Mouse (Mus musculus) thymus, postnatal 10 days (tissue): ENCODE measurements at regions not wholly inside any gene's neighbourhood (a gene's known extent, or its start where the extent isn't known, plus 50 kb on each side); places are given as distances from the start of the nearest gene placed in this dataset.
"Not testable (repeated sequence)": the region's sequence is repeated elsewhere in the genome, so short reads cannot be mapped to it uniquely, and the experiment has no call there.

Experiments
- DNase-seq, 2 experiments: peaks; one replicate each; pipeline ENCODE4 v3.0.0; 2021; ENCODE audit warnings: low spot score in 2 of 2

DNA sequence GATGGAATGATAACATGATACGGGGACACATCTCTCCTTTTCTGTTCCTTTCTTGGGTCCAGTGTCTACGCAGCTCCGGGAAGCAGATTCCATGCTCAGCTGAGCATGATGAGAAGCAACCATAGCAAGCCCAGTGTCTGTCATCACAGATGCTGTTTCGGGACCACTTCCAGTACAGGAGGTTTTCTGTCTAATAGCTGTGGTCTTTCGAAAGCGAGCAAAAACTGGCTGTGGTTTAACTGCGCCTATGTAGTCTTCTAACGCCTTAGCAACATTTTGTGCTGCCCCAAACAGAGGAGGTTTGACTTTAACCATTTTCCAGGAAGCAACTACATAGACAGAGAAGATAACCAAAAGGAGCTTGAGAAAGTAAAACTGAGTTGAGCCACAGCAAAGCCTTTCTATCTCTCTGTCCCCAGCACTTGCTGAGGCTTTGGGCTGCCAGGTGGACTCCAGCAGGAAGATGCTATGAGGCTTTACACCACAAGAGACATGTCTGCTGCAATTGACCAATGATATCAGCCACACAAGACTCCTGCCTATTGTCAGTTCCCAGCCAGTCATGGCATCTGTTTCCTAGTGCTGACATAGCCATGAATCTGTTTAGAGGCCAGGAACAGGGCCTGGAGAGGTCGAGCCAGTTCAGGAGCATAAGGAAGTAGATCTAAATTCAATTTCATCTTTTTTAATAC lies 95.1 kb downstream of the Stard3nl start:
- DNase-seq, result not testable (repeated sequence)

DNA sequence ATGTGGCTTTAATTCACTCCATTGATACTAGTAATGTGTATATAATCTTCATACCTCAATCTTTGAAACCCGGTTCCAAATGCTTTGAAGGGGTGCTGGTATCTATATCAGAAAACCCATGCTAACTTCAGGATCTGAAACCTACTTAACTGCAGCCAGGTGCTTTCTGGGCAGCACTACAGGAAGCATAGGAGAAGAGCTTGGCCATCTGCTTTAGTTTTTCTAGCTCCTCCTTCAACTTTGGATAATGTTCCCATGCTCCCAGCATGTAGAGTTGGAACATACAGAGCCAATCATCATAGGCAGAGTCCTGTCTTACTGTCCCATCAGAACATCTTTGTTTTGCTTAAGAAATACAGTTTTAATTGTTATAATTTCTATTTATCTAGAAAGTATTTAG lies 99.3 kb downstream of the Stard3nl start:
- DNase-seq, result no peak

DNA sequence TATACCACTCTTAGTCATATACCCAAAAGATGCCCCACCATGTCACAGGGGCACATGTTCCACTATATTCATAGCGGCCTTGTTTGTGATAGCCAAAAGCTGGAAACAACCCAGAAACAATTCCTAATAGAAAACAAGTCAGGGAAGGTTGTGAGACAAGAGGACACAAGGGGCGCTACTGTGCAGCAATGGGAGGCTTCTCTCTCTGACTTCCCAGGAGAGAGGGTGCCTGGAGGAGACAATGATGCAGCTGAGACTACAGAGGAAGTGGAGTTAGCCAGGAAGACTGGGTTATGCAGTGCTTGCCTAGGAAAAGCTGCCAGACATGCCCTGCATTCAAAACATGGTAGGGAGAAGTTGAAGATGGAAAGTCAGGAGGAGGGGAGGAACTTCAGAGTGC lies 102.6 kb downstream of the Stard3nl start:
- no peak for DNase-seq

DNA sequence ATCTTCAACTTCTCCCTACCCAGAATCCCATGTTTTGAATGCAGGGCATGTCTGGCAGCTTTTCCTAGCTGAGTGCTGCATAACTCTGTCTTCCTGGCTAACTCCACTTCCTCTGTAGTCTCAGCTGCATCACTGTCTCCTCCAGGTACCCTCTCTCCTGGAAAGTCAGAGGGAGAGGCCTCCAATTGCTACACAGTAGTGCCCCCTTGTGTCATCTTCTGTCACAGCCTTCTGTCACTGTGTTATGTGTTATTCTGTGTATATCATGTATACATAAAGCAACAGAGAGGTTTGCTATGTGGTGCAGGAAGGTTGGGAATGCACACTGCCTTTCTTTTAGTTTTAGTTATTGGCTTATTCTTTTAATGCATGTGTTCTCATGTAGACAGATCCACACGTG lies 112.4 kb downstream of the Stard3nl start:
- DNase-seq, result peak in 1 of 2 experiments; percentile 22

DNA sequence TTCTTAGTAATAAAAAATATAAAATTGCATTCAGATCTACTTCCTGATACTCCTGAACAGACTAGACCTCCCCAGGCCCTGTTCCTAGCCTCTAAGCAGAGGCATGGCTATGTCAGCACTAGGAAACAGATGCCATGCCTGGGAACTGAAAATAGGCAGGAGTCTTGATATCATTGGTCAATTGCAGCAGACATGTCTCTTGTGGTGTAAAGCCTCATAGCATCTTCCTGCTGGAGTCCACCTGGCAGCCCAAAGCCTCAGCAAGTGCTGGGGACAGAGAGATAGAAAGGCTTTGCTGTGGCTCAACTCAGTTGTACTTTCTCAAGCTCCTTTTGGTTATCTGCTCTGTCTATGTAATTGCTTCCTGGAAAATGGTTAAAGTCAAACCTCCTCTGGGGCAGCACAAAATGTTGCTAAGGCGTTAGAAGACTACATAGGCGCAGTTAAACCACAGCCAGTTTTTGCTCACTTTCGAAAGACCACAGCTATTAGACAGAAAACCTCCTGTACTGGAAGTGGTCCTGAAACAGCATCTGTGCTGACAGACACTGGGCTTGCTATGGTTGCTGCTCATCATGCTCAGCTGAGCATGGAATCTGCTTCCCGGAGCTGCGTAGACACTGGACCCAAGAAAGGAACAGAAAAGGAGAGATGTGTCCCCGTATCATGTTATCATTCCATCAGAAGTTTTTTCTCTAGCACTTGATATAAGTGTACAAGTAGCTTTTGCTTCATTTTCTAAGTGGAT lies 122.9 kb downstream of the Stard3nl start:
- not testable (repeated sequence) for DNase-seq

DNA sequence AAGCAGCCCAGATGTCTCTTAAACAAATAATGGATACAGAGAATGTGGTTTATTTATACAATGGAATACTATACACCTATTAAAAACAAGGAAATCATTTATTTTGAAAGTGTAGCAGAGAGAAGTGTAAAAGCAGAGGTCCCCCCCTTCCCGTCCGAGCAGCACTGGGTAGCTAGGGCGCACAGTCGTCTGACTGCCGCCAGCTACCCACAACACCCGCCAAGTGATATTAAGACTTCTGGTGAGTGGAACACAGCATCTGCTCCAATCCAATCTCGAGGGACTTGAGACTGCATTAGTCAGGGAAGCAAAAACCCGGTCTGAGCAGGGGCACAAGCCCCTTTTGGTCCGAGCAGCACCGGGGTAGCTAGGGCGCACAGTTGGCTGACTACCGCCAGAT lies 130.6 kb downstream of the Stard3nl start:
- not testable (repeated sequence) for DNase-seq

DNA sequence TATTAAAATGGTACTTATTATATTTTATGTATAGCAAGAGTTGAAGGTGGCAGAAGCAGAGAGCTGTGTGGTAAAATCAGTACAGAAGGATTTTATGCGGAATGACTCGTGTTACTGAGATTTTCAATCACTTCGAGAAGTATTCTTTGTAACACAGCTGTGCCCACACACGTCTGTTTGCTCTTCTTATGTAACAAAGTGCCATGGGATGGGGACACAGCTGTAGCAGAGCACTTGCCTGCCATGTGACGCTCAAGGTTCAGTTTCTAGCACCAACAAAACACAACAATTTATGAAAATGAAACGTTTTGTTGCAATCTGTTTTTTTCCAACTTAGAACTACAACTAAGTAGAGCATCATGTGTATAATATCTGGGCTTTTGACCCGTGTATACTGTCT lies 149.0 kb downstream of the Stard3nl start:
- DNase-seq, result not testable (repeated sequence)

DNA sequence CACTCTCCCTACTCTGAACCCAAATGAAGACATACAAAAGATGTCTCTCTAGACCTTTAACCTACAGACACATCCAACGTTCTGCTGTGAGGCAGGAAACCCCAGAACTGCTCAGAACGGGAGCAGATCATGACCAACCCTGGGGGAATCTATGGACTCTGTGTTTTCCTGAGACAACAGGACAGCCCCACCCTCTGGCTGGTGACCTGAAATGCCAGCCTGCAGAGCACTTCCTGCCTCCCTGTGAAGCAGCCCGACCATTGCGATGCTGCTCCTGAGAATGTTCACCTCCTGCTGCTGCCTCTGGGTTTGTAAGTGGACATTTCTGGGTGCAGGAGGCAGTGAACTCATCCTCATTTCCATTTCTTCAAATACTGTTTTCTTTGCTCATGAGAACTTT lies 153.0 kb downstream of the Stard3nl start:
- peak in 1 of 2 experiments; percentile 21 for DNase-seq

DNA sequence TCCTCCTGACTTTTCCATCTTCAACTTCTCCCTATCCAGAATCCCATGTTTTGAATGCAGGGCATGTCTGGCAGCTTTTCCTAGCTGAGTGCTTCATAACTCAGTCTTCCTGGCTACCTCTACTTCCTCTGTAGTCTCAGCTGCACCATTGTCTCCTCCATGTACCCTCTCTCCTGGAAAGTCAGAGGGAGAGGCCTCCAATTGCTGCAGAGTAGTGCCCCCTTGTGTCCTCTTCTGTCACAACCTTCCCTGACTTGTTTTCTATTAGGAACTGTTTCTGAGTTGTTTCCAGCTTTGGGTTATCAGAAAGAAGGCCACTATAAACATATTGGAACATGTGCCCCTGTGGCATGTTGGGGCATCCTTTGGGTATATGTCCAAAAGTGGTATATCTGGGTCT lies 159.3 kb downstream of the Stard3nl start:
- peak; percentile 27 to 57 for DNase-seq

DNA sequence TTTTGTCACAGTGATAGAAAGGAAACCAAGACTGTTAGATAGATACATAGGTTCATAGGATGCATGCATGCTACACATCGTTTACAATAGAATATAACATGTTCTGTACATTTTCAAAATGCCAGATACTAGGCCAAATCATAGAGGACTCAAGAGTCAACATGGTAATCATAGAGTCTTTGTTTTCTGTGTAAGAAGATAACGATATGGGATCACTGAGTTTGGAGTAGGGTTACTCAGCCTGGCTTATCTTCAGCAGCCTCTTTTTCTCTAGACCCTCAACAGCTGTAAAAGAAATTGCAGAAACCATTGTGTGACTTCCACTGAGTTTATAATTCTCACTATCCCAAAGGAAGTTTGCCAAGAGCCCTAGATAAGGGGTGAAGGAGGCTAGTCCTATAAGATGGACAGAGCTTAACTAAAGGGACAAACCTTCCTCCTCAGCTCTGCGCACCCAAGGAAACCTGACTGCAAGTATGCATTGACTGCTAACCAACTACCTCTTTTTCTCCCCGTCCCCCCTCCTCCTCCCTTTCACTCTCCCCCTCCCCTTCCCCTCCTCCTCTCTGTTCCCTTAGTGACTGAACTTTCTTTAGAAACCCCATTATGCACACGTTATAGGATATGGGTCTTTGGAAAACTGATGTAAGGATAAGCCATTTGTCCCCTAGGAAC lies 160.8 kb downstream of the Stard3nl start:
- DNase-seq, result no peak

DNA sequence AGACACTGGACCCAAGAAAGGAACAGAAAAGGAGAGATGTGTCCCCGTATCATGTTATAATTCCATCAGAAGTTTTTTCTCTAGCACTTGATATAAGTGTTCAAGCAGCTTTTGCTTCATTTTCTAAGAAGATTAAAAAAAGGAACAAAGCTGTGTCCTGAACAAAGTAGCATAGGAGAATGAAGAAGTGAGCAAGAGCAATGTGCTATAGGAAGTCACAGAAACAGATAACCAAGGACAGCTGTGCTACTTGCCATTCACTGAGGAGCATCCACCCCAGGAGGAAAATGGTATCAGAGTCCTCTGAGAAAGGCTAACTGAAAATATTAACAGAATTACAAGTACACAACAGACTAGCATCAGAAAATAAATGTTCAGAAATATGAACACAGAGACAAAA lies 175.6 kb downstream of the Stard3nl start:
- DNase-seq, result not testable (repeated sequence)

DNA sequence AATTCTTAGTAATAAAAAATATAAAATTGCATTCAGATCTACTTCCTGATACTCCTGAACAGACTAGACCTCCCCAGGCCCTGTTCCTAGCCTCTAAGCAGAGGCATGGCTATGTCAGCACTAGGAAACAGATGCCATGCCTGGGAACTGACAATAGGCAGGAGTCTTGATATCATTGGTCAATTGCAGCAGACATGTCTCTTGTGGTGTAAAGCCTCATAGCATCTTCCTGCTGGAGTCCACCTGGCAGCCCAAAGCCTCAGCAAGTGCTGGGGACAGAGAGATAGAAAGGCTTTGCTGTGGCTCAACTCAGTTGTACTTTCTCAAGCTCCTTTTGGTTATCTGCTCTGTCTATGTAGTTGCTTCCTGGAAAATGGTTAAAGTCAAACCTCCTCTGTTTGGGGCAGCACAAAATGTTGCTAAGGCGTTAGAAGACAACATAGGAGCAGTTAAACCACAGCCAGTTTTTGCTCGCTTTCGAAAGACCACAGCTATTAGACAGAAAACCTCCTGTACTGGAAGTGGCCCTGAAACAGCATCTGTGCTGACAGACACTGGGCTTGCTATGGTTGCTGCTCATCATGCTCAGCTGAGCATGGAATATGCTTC lies 176.1 kb downstream of the Stard3nl start:
- DNase-seq, result not testable (repeated sequence)

DNA sequence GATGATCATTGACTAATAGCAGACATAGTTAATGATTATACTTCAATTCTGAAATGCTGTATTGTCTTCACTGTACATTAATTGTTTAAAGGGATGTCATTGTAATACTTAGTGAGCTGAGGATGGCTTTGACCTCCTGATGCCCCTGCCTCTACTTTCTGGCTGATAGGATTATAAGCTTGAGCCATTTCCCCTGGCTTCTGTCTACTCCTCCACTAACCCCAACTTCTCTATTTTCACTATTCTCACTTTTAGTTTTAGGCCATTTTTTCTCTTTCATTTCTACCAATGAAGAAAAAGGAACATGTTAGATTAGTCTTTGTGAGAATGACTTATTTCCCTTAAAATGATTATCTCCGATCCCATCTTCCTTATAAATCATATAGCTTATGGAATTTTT lies 190.9 kb downstream of the Stard3nl start:
- DNase-seq, result no peak

DNA sequence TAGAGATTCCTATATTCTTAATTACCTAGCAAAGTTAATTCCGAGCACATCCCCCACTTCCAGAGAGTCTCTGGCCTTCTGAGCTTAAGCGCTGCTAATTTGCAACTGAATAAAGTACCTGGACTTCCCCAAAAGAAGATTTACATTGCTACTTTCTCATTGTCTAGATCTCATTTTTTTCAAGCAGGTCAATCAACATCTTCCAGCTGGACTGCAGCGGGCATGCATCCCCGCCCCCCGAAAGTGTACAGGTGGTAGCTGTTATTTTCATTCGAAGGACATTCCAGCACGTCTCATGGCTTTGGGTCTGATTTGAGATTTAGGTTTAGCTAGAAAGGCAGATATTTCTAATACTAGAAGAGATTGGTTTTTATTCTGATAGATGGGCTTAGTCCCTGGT lies 193.3 kb downstream of the Stard3nl start:
- DNase-seq, result not testable (repeated sequence)
